Mouse (Mus musculus): ENCODE measurements at regions not wholly inside any gene's neighbourhood (a gene's known extent, or its start where the extent isn't known, plus 50 kb on each side); places are given as distances from the start of the nearest gene placed in this dataset.
A peak's percentile ranks its signal among the peaks of the same experiment; 100 is the strongest.

DNA sequence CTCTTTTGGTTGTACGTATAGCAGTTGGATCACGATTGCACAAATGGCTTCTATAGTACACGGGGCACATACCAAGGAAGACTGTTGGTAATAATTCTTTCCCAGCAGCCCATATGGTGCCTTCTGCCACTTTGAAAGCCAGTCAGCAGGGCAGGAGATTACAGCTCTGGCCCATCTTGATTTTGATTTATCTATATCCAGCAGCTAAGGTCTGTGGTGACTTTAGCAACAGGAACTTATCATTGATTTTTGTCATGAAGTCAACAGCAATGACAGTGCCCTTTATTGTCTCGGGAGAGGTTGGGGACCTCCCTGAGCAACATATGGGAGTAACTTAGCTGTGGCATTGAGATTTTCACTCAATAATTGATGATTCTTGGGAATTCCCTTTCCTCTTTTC, 64.1 kb upstream of the Tab2 start:
- ATAC-seq: no peak
- no peaks in the 10 kb centered on the region for H3K36me3 ChIP-seq (ENCODE audit: control insufficient read depth, insufficient read depth, low read length)
- no peaks in the 10 kb centered on the region for H3K4me1 ChIP-seq (ENCODE audit: control insufficient read depth, insufficient read depth, low read length)
- no peak overlapping the region for H3K27ac ChIP-seq (ENCODE audit: low read length)
- no peak overlapping the region for H3K4me2 ChIP-seq (ENCODE audit: low read length)
- H3K27me3 ChIP-seq (ENCODE audit: control insufficient read depth, insufficient read depth, low read depth, low read length): no peaks in the 10 kb centered on the region
- no peak overlapping the region for H3K9ac ChIP-seq (ENCODE audit: low read depth, low read length)
- 84% methylated on average over 4 of the region's 4 CpGs for WGBS
- no peak overlapping the region for H3K4me3 ChIP-seq (ENCODE audit: low read depth, low read length)
- no peaks in the 10 kb centered on the region for H3K9me3 ChIP-seq (replicated peaks; ENCODE audit: control insufficient read depth, low read length, poor library complexity, severe bottlenecking)

GRCm38 (mm10) chr10:8018229-8019026, 62.4 kb upstream of the Tab2 start:
- no peak overlapping the region for H3K4me3 ChIP-seq (ENCODE audit: low read depth, low read length)
- no peaks in the 10 kb centered on the region for H3K27me3 ChIP-seq (ENCODE audit: control insufficient read depth, insufficient read depth, low read depth, low read length)
- H3K4me1 ChIP-seq (ENCODE audit: control insufficient read depth, insufficient read depth, low read length): no peaks in the 10 kb centered on the region
- peak; percentile 21; the same call in 1 of the 2 replicates for ATAC-seq
- H3K9ac ChIP-seq (ENCODE audit: low read depth, low read length): no peak overlapping the region
- H3K36me3 ChIP-seq (ENCODE audit: control insufficient read depth, insufficient read depth, low read length): no peaks in the 10 kb centered on the region
- H3K27ac ChIP-seq (ENCODE audit: low read length): no peak overlapping the region
- H3K9me3 ChIP-seq (replicated peaks; ENCODE audit: control insufficient read depth, low read length, poor library complexity, severe bottlenecking): no peaks in the 10 kb centered on the region
- H3K4me2 ChIP-seq (ENCODE audit: low read length): no peak overlapping the region

GRCm38 (mm10) chr10:8016741-8017140, 60.7 kb upstream of the Tab2 start:
- 91% methylated on average over 2 of the region's 2 CpGs for WGBS
- ATAC-seq: no peak
- no peaks in the 10 kb centered on the region for H3K9me3 ChIP-seq (replicated peaks; ENCODE audit: control insufficient read depth, low read length, poor library complexity, severe bottlenecking)
- H3K4me2 ChIP-seq (ENCODE audit: low read length): no peak overlapping the region
- H3K27ac ChIP-seq (ENCODE audit: low read length): no peak overlapping the region
- no peaks in the 10 kb centered on the region for H3K36me3 ChIP-seq (ENCODE audit: control insufficient read depth, insufficient read depth, low read length)
- no peaks in the 10 kb centered on the region for H3K4me1 ChIP-seq (ENCODE audit: control insufficient read depth, insufficient read depth, low read length)
- no peak overlapping the region for H3K9ac ChIP-seq (ENCODE audit: low read depth, low read length)
- no peak overlapping the region for H3K4me3 ChIP-seq (ENCODE audit: low read depth, low read length)
- H3K27me3 ChIP-seq (ENCODE audit: control insufficient read depth, insufficient read depth, low read depth, low read length): no peaks in the 10 kb centered on the region

GRCm38 (mm10) chr10:8011744-8012143, 55.7 kb upstream of the Tab2 start:
- H3K4me1 ChIP-seq (ENCODE audit: control insufficient read depth, insufficient read depth, low read length): no peaks in the 10 kb centered on the region
- no peak for ATAC-seq
- H3K9ac ChIP-seq (ENCODE audit: low read depth, low read length): no peak overlapping the region
- H3K27me3 ChIP-seq (ENCODE audit: control insufficient read depth, insufficient read depth, low read depth, low read length): no peaks in the 10 kb centered on the region
- H3K4me2 ChIP-seq (ENCODE audit: low read length): no peak overlapping the region
- 76% methylated on average over 4 of the region's 4 CpGs for WGBS
- no peaks in the 10 kb centered on the region for H3K9me3 ChIP-seq (replicated peaks; ENCODE audit: control insufficient read depth, low read length, poor library complexity, severe bottlenecking)
- H3K27ac ChIP-seq (ENCODE audit: low read length): no peak overlapping the region
- H3K4me3 ChIP-seq (ENCODE audit: low read depth, low read length): no peak overlapping the region
- no peaks in the 10 kb centered on the region for H3K36me3 ChIP-seq (ENCODE audit: control insufficient read depth, insufficient read depth, low read length)

GRCm38 (mm10) chr10:8011138-8011537, 55.1 kb upstream of the Tab2 start:
- 90% methylated on average over 9 of the region's 9 CpGs for WGBS

GRCm38 (mm10) chr10:8009855-8010254, 53.8 kb upstream of the Tab2 start:
- no peak overlapping the region for H3K27ac ChIP-seq (ENCODE audit: low read length)
- H3K4me1 ChIP-seq (ENCODE audit: control insufficient read depth, insufficient read depth, low read length): no peaks in the 10 kb centered on the region
- no peaks in the 10 kb centered on the region for H3K27me3 ChIP-seq (ENCODE audit: control insufficient read depth, insufficient read depth, low read depth, low read length)
- H3K9me3 ChIP-seq (replicated peaks; ENCODE audit: control insufficient read depth, low read length, poor library complexity, severe bottlenecking): no peaks in the 10 kb centered on the region
- no peak overlapping the region for H3K4me2 ChIP-seq (ENCODE audit: low read length)
- no peak for ATAC-seq
- H3K4me3 ChIP-seq (ENCODE audit: low read depth, low read length): no peak overlapping the region
- no peak overlapping the region for H3K9ac ChIP-seq (ENCODE audit: low read depth, low read length)
- WGBS: 93% methylated on average over 1 of the region's 1 CpGs
- no peaks in the 10 kb centered on the region for H3K36me3 ChIP-seq (ENCODE audit: control insufficient read depth, insufficient read depth, low read length)

More at GRCm38 (mm10) chr10:8011138-8011537, 55.1 kb upstream of the Tab2 start:
- Histone ChIP-seq H3K36me3 (ENCODE audit: control insufficient read depth, insufficient read depth, low read length) (no peaks in the 10 kb centered on the region), H3K4me2 (ENCODE audit: low read length) (no peak overlapping the region), H3K4me1 (ENCODE audit: control insufficient read depth, insufficient read depth, low read length) (no peaks in the 10 kb centered on the region), H3K9me3 (replicated peaks; ENCODE audit: control insufficient read depth, low read length, poor library complexity, severe bottlenecking) (no peaks in the 10 kb centered on the region), H3K4me3 (ENCODE audit: low read depth, low read length) (no peak overlapping the region), H3K9ac (ENCODE audit: low read depth, low read length) (no peak overlapping the region), H3K27ac (ENCODE audit: low read length) (no peak overlapping the region), H3K27me3 (ENCODE audit: control insufficient read depth, insufficient read depth, low read depth, low read length) (no peaks in the 10 kb centered on the region)
- no peak for ATAC-seq

DNA sequence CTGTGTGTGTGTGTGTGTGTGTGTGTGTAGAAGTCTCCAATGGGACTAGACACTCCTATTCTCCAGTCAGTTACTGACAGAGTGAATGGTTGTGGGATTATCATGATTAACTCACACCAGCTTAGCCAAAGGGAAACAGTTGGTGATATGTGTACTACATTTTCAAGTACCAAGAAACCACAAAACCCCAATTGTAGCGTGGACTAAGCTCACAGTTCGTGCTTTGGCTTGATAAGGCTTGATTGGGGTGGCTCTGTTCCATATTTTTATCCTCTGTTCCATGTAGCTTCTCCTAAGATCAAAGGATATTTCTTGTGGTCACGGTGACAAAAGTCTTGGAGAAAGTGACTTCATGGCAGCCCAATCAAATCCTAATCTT, 51.9 kb upstream of the Tab2 start:
- ATAC-seq: no peak
- WGBS: 41% methylated on average over 3 of the region's 3 CpGs
- no peaks in the 10 kb centered on the region for H3K4me1 ChIP-seq (ENCODE audit: control insufficient read depth, insufficient read depth, low read length)

DNA sequence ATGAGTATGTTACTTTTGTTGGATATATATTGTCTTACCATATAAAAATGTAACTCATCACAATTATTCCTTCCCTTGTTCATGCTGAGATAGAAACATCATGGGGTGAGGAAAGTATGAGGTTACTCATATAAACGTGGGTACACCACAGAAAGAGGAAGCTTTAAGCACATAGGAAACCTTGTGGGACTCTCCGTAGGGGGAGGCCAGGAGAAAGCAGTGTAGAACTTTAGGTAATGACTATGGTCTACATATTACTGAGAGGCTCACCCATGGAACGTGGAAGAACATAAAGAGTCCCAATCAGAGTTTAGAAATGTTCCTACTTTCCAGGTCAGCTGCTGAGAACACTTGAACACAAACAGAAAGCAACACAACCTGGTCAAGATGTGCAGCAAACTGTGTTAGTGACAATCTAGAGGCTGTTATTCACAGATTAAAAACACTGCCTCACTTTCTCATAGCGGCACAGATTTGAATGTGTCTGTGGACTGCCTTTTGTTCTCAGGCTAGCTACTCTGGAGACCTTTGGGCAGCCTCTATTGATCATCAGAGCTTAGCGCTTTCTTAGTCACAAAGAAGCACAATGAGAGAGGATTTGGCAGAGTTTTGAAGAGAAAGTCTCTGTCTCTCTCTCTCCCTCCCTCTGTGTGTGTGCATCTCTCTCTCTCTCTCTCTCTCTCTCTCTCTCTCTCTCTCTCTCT, 51.4 kb upstream of the Tab2 start:
- Histone ChIP-seq H3K36me3 (ENCODE audit: control insufficient read depth, insufficient read depth, low read length) (no peaks in the 10 kb centered on the region), H3K9ac (ENCODE audit: low read depth, low read length) (no peak overlapping the region), H3K27me3 (ENCODE audit: control insufficient read depth, insufficient read depth, low read depth, low read length) (no peaks in the 10 kb centered on the region), H3K9me3 (replicated peaks; ENCODE audit: control insufficient read depth, low read length, poor library complexity, severe bottlenecking) (no peaks in the 10 kb centered on the region), H3K4me2 (ENCODE audit: low read length) (no peak overlapping the region), H3K4me3 (ENCODE audit: low read depth, low read length) (no peak overlapping the region), H3K4me1 (ENCODE audit: control insufficient read depth, insufficient read depth, low read length) (no peaks in the 10 kb centered on the region), H3K27ac (ENCODE audit: low read length) (no peak overlapping the region)
- 24% methylated on average over 5 of the region's 5 CpGs for WGBS
- ATAC-seq: no peak

More for the DNA sequence above, 51.9 kb upstream of the Tab2 start:
- Histone ChIP-seq H3K4me3 (ENCODE audit: low read depth, low read length) (no peak overlapping the region), H3K9me3 (replicated peaks; ENCODE audit: control insufficient read depth, low read length, poor library complexity, severe bottlenecking) (no peaks in the 10 kb centered on the region), H3K27ac (ENCODE audit: low read length) (no peak overlapping the region), H3K4me2 (ENCODE audit: low read length) (no peak overlapping the region), H3K36me3 (ENCODE audit: control insufficient read depth, insufficient read depth, low read length) (no peaks in the 10 kb centered on the region), H3K27me3 (ENCODE audit: control insufficient read depth, insufficient read depth, low read depth, low read length) (no peaks in the 10 kb centered on the region), H3K9ac (ENCODE audit: low read depth, low read length) (no peak overlapping the region)

Data from midbrain, embryonic 16.5 days (tissue).